Mouse (Mus musculus) intestine, postnatal 0 days (tissue): Measurements from ENCODE around the gene Syndig1. TPM values are rescaled to one million over a fixed set of nuclear protein-coding genes. Genes with fewer than 3 reads are reported as not detected.

ENCODE experiments used
- ATAC-seq: fragments of 200-750 bp; cut with Nextera tagmentation; 2 replicates; pipeline ENCODE4 v1.8.0; 2017; ENCODE audit warnings: mild to moderate bottlenecking, moderate TSS enrichment, moderate library complexity
- H3K27ac ChIP-seq: fragments of 300-500 bp; sonication (generic); 2 replicates; pipeline ENCODE4 v1.5.1; 2014; ENCODE audit warnings: mild to moderate bottlenecking, low read depth, low read length, moderate library complexity
- H3K27me3 ChIP-seq: fragments of 300-500 bp; sonication (generic); replicated peaks from 2 replicates; pipeline ENCODE4 v1.6.1; 2014; ENCODE audit warnings: low read length, mixed read lengths; ENCODE audit not compliant: control insufficient read depth, insufficient read depth
- H3K36me3 ChIP-seq: fragments of 300-500 bp; sonication (generic); 2 replicates; pipeline ENCODE4 v1.6.1; 2014; ENCODE audit warnings: mild to moderate bottlenecking, moderate library complexity; ENCODE audit not compliant: control insufficient read depth, insufficient read depth
- H3K4me1 ChIP-seq: fragments of 300-500 bp; sonication (generic); replicated peaks from 2 replicates; pipeline ENCODE4 v1.6.1; 2014; ENCODE audit warnings: antibody characterized with exemption, low read length, mixed read lengths; ENCODE audit not compliant: control insufficient read depth, insufficient read depth
- H3K4me2 ChIP-seq: fragments of 300-500 bp; sonication (generic); replicated peaks from 2 replicates; pipeline ENCODE4 v1.6.1; 2014; ENCODE audit warnings: low read depth, mild to moderate bottlenecking, moderate library complexity
- H3K4me3 ChIP-seq: fragments of 300-500 bp; sonication (generic); 2 replicates; pipeline ENCODE4 v1.5.1; 2014; ENCODE audit warnings: low read depth, low read length
- H3K9ac ChIP-seq: fragments of 300-500 bp; sonication (generic); 2 replicates; pipeline ENCODE4 v1.6.1; 2014; ENCODE audit warnings: mild to moderate bottlenecking, low read depth, low read length
- H3K9me3 ChIP-seq: fragments of 300-500 bp; sonication (generic); 2 replicates; pipeline ENCODE4 v1.6.1; 2016; ENCODE audit warnings: mixed run types; ENCODE audit not compliant: control insufficient read depth
- CTCF ChIP-seq: sonication (generic); IDR thresholded peaks from 2 replicates; pipeline ENCODE4 v1.5.1; 2016; ENCODE audit warnings: low read depth, mild to moderate bottlenecking, control low read depth, antibody characterized with exemption, moderate library complexity
- WGBS: fragments of 180-500 bp; shearing (Covaris S2); extraction: QIAGEN DNeasy Blood & Tissue Kit; methylation state at CpG from one replicate; pipeline ENCODE4 v1.1.7; 2014; 5-methylcytosine and 5-hydroxymethylcytosine counted together
- polyA plus RNA-seq: library from polyadenylated mRNA; unstranded; fragments of >200 nt; fragmentation: Nextera tagmentation; extraction: Ambion mirVana; gene quantifications from 2 replicates; pipeline ENCODE4 v1.2.1, GENCODE M21; 2015

Syndig1 gene
- polyA plus RNA-seq, 1 experiment from 2014 or later: 12.0 TPM

DNA sequence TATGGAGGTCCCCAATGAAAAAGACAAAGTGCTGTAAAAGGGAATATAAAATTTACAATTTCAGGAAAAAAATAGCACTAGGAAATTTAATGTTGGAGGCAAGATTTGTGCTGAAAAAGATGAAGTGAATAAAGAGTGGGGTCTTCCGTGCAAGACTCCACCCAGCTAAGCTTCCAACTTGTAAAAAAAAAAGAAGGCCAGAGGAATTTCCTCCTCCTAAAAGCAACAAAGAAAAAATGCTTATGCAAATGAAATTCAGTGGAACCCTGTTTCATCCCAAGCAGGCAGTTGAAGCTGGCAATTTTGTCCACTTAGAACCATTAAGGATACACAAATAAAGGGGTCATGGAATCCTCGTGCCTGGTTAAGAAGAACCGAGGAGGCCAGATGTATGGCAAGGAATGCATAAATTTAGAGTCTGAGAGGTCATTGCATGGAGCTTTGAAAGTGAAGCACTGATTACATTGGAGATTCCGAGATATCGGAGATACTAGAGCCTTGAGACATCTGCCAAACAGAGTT lies 37.0 kb downstream of the Syndig1 start:
- 66% methylated on average over 5 of the region's 5 CpGs for WGBS
- Histone ChIP-seq H3K9me3 (no peaks in the 10 kb centered on the region), H3K4me2 (no peak overlapping the region), H3K9ac (no peak overlapping the region), H3K4me1 (no peaks in the 10 kb centered on the region), H3K27me3 (no peaks in the 10 kb centered on the region), H3K36me3 (no peaks in the 10 kb centered on the region), H3K4me3 (no peak overlapping the region), H3K27ac (no peak overlapping the region)
- ATAC-seq: no peak
- no peak for TF ChIP-seq CTCF

GRCm38 (mm10) chr2:149870496-149870895 lies 41.5 kb downstream of the Syndig1 start:
- TF ChIP-seq CTCF: no peak
- Histone ChIP-seq H3K27ac (no peak overlapping the region), H3K4me3 (no peak overlapping the region), H3K4me1 (no peaks in the 10 kb centered on the region), H3K4me2 (no peak overlapping the region), H3K36me3 (no peaks in the 10 kb centered on the region), H3K9me3 (no peaks in the 10 kb centered on the region), H3K9ac (no peak overlapping the region), H3K27me3 (no peaks in the 10 kb centered on the region)
- no peak for ATAC-seq
- WGBS: 86% methylated on average over 2 of the region's 2 CpGs

DNA sequence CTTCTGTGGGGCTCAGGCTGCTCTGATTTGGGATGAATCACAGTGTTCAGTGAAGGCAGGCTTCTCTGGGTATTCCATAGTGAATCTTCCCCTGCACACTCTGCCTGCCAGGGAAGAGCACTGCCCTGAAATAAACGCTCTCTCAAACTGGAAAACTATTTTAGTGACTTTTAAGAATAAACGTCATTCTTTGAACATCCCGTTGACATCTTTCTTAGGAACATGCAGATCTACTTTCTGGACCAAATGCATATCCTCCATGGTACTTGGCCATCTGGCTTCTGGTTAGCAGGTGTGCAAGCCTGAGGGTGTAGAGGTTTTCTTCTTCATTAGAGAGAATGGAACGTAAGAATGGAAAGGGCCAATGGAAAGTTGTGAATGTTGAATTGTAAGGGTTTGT lies 43.5 kb downstream of the Syndig1 start:
- Histone ChIP-seq H3K4me1 (no peaks in the 10 kb centered on the region), H3K27ac (no peak overlapping the region), H3K36me3 (no peaks in the 10 kb centered on the region), H3K4me2 (no peak overlapping the region), H3K9ac (no peak overlapping the region), H3K9me3 (no peaks in the 10 kb centered on the region), H3K27me3 (no peaks in the 10 kb centered on the region), H3K4me3 (no peak overlapping the region)
- 88% methylated on average over 4 of the region's 4 CpGs for WGBS
- no peak for ATAC-seq
- no peak for TF ChIP-seq CTCF

- no peak for TF ChIP-seq CTCF
- 96% methylated on average over 3 of the region's 3 CpGs for WGBS
These were observed 44.3 kb downstream of the Syndig1 start for GRCm38 (mm10) chr2:149873346-149873745.

GRCm38 (mm10) chr2:149877954-149878353 lies 48.9 kb downstream of the Syndig1 start:
- Histone ChIP-seq H3K9me3 (no peaks in the 10 kb centered on the region), H3K4me1 (no peaks in the 10 kb centered on the region), H3K4me2 (no peak overlapping the region), H3K4me3 (no peak overlapping the region), H3K27me3 (no peaks in the 10 kb centered on the region), H3K27ac (no peak overlapping the region), H3K9ac (no peak overlapping the region), H3K36me3 (no peaks in the 10 kb centered on the region)
- no peak for ATAC-seq
- WGBS: 49% methylated on average over 2 of the region's 2 CpGs
- TF ChIP-seq CTCF: no peak

More at GRCm38 (mm10) chr2:149873346-149873745, 44.3 kb downstream of the Syndig1 start:
- ATAC-seq: no peak
- H3K4me2 ChIP-seq: no peak overlapping the region
- H3K9ac ChIP-seq: no peak overlapping the region
- no peak overlapping the region for H3K27ac ChIP-seq
- H3K27me3 ChIP-seq: no peaks in the 10 kb centered on the region
- H3K9me3 ChIP-seq: no peaks in the 10 kb centered on the region
- H3K36me3 ChIP-seq: no peaks in the 10 kb centered on the region
- H3K4me3 ChIP-seq: no peak overlapping the region
- H3K4me1 ChIP-seq: no peaks in the 10 kb centered on the region

- Histone ChIP-seq H3K4me1 (no peaks in the 10 kb centered on the region), H3K4me2 (no peak overlapping the region), H3K27ac (no peak overlapping the region), H3K9ac (no peak overlapping the region), H3K9me3 (no peaks in the 10 kb centered on the region), H3K4me3 (no peak overlapping the region), H3K27me3 (no peaks in the 10 kb centered on the region), H3K36me3 (no peaks in the 10 kb centered on the region)
- no peak for TF ChIP-seq CTCF
- ATAC-seq: no peak
These were observed 58.6 kb downstream of the Syndig1 start for GRCm38 (mm10) chr2:149887634-149888033.

GRCm38 (mm10) chr2:149891647-149892046 lies 62.6 kb downstream of the Syndig1 start:
- no peak for ATAC-seq
- Histone ChIP-seq H3K27ac (no peak overlapping the region), H3K4me3 (no peak overlapping the region), H3K4me2 (no peak overlapping the region), H3K4me1 (no peaks in the 10 kb centered on the region), H3K27me3 (no peaks in the 10 kb centered on the region), H3K9ac (no peak overlapping the region), H3K36me3 (no peaks in the 10 kb centered on the region), H3K9me3 (no peaks in the 10 kb centered on the region)
- no peak for TF ChIP-seq CTCF
- WGBS: 58% methylated on average over 2 of the region's 2 CpGs
